Mouse (Mus musculus) ovary, adult 18-20 months (tissue): Measurements from ENCODE around the gene Gm21985.
A peak's percentile ranks its signal among the peaks of the same experiment; 100 is the strongest.

Source experiments
- DNase-seq: peaks from one replicate; pipeline ENCODE4 v3.0.0; 2022; ENCODE audit warnings: low spot score, mixed read lengths

The Gm21985 gene

DNA sequence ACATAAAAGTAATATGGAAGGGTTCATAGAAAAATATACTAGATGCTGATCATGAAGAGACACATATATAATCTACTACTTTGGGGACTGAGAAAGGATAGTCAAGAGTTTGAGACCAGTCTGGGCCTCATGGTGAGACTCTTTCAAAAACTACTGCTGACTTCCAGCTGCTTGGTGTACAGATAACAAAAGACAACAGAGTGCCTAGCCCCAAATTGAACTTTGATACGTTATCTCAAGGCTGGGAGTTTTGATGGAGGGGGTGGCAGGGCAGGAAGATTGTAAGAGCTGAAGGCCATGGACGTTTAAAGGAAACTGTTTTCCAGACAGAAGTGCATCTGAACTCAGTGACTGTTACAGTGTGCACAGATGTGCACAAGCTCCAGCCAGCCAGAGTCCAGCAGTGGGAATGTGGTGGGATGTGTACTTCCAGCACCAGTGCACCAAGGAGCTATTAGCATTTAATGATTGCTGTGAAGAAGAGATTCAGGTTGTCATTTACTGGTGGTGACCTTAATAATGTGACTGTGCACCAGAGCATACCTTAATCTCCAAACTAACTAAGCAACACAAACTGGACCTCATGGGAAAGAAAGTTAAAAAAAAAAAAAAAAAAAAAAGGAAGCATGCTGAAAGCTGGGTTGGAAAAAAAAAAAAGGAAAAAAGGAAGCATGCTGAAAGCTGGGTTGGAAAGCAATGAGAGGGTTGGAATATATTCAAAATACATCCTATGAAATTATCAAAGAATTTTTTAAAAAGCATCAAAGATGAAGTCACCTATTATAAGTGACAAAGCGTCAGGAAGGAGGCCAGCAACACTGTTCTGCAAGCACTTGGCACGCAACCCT is 66.2 kb downstream of the Gm21985 start:
- DNase-seq: peak; percentile 54

DNA sequence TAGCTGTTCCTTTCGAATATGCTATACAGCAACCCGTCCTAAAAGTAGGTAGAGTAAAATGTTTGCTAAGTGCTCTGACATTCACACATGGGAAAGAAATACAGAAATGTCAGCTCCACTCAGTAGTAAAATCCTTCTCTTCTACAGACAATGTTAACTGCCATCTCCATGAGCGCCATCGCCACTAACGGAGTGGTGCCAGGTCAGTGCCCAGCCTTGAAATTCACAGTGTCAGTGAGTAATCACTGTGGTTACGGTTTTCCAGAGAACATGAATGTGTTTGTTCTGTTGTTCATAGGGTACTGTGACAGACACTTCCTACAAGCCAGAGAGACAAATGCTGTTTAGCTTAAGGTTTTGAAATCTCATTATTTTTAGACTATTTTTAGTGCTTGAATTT is 71.1 kb downstream of the Gm21985 start:
- no peak for DNase-seq

DNA sequence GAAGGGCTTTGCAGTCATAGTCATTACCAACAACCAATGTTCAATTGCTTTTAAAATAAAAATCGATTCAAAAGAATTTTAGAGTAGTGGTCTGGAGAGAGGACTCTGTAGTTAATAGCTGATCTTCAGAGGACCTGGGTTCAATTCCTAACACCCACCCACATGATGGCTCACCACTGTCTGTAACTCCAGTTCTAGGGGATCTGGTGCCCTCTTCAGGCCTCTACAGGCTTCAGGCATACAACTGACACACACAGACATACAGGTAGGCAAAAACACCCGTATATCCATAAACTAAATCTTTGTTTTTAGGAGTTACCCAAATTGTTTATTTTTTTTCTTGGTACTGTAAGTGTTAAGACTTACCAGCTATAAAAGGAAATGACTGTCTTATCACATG is 73.6 kb downstream of the Gm21985 start:
- no peak for DNase-seq

DNA sequence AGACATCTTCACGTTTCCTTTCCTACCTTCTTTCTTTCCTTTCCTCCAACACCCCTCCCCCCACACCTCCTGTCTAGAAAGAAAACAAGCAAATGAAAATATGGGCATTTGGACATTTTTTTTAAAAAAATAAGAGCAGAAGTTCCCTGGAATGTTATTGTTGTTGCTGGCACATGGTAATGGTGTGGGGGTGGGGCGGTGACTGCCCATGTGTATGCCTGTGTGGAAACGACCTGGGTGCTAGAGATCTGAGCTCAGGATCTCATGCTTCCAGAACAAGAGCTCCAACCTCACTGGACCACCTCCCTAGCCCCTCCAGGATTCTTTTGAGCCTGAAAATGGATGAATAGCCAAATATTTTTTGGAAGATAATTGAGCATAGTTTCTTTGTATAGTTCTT is 75.0 kb downstream of the Gm21985 start:
- DNase-seq: no peak

DNA sequence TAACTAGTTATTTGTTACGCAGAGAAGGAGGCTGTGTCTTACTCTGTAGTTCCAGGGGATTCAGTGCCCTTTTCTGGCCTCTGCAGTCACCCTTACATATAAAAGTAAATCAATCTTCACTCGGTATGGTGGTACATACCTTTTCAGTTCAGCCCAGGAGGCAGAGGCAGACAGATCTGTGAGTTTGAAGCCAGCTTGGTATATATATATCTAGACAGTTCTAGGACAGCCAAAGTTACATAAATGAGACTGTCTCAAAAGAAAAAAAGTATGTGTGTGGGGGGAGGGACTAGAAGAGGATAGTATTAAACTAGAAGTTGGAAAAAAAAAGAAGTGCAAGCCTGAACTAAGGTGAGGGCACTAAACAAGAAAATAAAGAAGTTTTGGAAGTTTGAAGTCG is 82.1 kb downstream of the Gm21985 start:
- no peak for DNase-seq

DNA sequence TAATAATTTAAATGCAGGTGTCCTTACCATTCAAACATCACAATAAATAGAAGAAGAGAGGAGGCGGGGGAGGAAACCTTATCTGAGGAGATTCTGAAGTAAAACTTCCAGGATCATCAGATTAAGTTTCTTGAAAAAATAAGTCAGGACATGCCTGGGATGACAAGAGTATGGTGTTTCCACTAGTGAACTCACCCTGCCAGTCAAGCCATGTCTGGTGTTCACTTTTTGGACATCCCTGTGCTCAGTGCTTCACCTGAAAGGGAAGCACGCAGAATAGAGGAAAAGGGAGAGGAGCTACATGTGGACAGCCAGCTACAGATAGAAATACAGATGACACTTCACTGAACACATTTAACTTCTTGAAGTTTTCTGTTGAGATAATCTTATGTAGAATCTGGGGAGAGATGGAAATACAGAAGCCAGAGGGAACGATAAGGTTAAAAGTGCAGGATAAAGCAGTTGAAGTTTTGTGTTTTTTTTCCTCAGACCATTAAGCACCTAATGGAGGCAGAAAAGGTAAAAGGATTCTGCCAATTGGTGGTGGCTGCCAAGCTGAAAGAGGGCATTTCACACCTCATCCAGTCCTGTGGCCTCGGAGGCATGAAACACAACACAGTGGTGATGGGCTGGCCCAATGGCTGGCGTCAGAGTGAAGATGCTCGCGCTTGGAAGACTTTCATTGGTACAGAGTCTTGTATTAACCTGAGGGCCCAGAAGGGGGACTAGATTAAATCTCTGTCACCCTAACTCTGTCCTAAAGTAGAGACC is 87.8 kb downstream of the Gm21985 start:
- no peak for DNase-seq

DNA sequence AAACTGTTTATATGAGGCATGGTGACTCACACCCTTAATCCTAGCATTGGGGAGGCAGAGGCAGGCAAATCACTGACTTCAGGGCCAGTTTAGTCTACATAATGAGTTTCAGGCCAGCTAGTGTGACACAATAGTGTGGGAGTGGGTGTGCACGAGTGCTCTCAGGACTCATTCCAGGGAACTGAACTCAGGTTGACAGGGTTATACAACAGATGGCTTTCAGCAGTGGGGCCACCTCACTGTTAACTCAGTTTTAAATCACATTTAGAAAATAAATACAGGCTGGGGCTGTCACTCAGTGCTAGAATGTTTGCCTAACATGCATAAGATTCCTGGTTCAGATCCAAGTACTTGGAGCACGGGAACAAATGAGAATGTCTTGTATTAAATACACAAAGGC is 93.5 kb downstream of the Gm21985 start:
- DNase-seq: no peak

DNA sequence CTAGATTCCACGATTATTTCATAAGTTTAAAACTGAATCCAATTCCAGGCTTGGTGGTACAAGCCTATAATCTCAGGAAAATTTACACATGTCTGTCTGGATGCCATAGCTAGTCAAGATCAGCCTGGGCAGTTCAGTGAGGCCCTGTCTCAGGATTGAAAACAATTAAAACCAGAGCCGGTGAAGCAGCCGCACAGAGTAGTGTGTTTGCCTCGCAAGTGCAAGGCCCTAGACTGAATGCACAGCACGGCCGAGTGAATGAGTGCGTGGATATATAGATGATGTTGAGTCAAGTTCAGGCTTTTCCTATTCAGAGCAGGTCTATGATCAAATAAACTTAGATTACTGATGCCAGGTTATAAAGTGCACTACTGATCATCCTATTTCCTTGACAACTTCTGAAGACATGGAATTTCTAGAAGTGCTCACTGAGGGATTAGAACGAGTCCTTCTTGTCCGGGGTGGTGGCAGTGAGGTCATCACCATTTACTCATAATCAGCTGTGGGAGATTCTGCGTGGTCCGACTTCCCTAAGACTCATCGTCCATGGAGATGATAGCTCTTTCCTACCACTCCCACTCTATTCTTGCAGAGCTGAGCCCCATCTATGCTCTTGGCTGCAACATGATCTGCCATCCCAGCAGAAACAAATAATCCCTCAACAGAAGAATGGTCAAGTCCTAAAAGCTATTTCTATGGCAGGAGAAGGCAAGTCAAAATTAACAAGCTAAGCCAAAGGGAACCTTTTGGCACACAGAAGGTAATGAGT is 94.1 kb downstream of the Gm21985 start:
- no peak for DNase-seq

DNA sequence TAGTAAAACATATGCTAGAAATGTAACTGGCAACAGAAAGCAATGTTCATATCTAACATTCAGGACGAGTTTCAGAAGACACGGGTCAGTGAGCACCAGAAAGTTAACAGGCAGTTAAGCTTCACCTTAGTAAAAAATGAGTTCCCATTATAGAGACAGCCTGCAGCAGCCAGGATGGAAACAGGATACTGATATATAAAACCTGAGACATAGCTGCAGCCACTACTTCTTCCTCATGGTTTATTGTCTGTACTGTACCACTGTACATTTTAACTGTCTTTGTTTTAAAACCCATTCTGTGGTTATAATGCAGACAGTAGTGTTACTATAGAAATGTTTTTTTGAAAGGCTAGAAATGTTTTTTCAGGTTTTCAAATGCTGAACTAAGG is 94.7 kb downstream of the Gm21985 start:
- no peak for DNase-seq

DNA sequence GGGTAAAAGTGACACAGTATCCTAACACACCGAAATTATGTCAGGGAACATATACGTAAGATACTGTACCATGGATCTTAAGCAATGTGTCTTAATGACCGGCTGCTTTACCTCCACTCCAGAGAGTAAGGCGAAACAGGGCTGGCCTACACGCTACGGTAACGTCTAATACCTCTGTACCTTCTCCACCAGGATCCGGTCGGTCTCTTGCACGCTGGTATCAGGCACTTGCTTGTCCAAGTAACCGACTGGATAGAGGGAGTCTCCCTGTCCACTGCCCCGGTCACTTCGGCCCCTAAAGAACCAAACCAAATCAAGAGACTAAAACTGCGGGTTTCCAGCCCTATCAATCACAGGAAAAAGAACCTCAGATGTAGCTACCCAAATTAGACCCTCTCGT is 101.1 kb downstream of the Gm21985 start:
- DNase-seq: no peak

DNA sequence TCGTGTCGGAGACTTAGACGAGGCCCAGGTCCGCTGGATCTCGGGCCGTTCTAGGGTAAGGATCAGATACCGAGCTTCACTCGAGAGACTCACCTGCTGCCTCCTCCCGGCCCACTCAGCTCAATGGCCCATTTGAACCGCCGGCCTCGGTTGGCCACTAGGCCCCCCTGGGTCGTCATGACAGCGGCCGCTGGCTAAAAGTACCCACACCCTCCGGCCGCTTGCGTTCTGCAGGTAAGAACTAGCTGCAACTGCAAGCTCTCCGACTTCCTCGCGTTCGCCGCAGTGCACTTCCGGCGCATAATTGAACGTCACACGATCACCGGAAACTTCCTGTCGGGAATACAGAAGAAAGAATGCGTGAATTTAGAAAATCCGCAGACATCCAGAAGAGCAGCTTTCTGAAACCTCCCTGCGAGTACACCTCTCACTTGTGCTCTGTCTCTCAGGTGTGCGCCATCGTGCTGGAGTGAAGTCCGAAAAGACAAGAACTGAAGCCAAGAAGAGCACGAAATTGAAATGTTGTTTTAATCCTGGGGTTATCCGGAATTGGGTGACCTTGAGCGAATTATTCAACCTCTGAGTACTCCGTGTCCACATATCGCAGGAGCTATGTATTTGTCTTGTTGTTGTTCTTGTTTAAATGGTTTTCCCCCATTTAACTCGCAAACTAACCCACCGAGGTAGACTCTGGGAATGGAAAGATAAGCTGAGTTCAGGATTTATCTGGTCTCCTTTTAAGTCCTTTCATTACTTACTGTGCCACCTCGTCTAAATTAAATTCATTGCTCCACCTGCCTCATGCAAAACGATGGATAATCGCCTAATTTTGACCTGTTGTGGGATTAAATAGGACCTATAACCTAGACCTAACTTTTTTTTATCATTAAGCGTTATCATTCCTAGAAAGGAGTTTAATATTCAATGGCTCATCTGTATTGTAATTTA is 101.9 kb downstream of the Gm21985 start, which contains the start of gene Emc4:
TSS of gene Emc4 (minus strand) at position 302 of the 948 bp plus-strand sequence.
- peak; percentile 75 for DNase-seq

DNA sequence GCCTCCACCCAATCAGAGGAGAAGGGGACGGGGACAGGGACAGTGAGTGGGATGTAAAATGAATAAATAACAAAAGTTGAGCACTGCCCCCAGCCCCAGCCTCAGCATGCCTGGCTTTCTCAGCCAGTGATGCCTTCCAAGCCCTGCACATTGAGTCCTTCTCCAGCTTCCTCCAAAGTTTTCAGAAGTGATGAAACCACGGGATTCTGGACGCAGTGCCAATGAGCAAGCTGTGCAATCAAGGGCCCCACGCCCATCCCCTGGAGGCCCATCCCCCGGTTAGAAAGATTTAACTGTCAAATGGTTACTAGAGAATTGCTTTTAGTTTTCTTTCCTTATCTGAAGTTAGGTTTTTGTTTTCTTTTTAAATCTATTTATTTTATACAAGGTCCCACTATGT is 103.8 kb downstream of the Gm21985 start:
- DNase-seq: no peak

DNA sequence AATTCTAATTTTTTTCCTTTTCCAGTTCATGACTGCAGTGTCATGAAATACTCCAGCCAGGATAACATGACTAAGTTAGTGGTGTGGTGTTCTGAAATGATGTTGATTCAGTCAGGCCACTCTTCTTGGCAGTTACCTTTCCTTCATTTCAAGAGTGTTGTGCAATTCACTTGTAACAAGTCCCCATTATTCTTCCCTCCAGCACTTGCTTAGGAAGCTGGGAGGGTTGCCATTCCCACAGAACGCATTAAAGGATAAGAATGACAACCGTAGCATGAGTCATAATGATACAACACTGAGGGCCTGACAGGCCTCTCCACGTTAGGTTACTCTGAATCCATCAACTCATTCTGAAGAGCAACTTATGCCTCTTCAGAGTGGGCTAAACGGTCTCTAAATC is 107.0 kb downstream of the Gm21985 start:
- DNase-seq: no peak

DNA sequence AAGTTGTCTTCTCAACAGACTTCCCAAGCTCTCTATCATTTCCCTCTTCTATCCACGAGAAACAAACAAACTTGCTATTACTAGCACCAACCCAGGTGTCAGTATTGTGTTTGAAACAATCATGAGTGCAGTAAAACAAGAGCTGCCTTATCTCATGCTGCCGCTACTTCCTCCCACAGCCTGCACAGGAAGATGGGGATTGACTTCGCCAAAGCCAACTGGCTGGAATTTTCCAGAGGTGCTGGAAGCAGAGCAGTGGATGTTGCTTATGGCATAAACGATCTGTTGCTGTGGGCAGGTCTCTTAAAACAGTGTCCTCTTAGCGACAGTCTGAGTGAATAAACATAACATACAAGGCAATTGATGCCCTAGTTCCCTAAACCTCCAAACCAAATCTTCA is 108.5 kb downstream of the Gm21985 start:
- DNase-seq: no peak

DNA sequence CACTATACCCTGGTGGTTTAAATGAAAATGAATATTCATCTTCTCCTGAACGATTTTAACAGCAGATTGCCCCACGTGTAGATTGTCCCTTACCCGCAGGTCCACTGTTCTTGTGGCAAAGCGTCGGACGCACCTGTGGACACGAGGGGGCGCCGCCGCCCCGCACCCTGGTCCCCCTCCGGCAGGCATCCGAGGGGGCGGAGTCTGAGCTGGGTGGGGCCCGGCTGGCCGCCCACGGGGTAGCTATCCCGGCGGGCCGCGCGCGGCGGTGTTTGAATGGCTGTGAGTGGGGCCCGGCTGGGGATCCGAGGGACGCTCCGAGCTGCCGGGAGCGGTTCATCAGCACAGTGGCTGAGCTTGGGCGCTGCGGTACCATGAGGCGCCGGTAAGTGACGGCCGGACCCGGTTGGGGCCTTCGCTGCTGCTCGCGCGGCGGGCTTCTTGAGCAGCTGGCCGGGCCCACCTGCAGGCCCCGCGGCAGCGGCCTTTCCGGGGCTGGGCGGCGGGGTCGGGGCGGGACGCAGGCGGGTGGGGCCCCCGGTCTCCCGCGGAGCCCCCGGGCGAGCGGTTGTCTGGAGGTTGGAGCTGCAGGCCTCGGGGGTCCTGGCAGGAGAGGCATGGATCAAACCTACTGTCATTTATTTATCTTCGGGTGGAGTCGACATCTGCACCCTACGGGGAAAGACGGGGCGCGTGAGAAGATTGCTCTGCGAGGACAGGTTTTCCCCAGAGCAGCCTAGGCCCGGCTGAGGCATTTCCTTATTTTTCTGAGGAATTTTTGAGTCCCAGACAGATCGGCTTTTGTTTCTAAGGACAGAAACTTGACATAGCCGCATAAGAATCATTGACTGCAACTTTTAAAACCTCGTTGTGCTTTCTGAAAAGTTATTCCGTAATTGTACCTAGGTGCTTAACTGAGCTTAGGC is 113.1 kb downstream of the Gm21985 start, which contains the start of gene Katnbl1:
TSS of gene Katnbl1 (plus strand) at position 239 of the 926 bp plus-strand sequence.
- DNase-seq: peak; percentile 86

DNA sequence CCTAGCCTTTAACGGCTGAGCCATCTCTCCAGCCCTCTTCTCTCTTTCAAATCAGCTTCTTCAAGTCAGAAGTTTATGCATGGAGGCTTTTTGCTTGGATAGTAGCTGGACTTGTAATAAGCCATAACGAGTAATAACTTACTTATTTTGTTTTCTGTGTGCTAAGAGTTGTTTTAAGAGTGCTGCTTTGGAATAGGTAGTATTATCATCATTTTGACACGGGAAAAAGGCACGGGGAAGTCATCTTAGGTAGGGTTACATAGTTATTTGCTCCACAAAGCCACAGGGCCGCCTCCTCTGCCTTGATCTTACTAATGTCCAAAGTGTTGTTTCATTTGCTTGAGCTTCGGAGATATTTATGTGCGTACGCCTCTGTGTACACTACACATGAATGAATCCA is 114.0 kb downstream of the Gm21985 start:
- no peak for DNase-seq

DNA sequence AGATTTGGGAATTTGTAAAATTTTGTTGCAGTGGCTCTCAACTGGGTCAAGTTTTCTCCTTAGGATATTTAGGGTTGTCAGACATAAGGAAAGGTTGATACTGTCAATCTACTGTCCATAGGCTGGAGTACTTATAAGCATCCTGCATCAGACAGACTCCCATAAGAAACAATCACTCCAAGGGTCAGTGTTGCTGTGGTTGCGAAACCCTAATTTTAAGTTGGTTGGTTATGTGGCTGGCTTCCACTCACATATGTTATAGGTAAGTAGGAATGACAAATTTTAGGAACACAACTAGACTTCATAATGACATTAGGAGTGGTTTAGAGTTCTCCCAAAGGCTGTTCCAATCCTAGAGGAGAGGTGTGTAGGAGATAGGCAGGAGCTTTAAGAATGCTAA is 115.1 kb downstream of the Gm21985 start:
- DNase-seq: no peak

DNA sequence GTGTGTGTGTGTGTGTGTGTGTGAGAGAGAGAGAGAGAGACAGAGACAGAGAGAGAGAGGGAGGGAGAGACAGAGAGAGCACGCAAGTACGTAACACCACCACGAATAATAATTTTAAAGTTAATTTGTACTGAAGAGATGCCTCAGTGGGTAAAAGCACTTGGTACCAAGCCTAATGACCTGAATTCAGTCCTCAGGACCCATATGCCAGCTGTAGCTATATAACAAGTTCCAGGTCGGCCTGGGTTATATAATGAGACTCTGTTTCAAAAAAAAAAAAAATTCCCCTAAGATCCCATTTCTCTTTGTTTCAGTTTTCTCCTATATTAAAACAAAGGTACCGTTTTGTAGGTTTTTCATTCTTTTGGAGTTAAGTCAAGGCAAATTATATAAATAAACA is 124.7 kb downstream of the Gm21985 start:
- no peak for DNase-seq

DNA sequence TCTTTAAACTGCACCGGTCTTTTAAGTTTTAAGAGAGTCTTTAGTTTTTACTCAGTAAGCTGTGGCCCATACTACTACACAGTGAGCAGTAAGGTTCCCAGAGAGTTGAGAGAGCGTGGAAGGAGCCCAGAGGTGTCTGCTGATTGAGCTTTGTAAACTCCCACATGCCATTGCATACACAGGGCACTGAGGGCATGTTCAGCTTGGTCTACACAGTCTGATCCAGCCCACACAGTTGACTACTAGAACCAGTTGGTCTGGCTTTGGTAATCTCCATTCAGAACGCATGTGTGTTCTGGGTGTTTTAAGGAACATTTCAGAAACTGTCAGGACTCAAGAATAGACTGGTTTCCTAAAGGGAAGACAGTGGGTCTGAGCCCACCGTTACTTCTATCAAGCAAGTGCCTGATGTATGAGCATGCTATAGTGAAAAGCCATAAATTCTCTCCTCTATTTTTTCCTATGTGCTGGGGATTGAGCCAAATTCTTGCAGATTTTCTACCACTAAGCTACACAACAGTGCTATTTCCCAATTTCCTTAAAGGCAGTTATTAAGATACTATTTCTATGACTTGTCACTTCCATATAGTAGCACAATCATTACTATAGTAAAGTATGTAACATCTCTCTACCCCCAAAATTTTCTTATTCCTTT is 125.4 kb downstream of the Gm21985 start:
- no peak for DNase-seq

DNA sequence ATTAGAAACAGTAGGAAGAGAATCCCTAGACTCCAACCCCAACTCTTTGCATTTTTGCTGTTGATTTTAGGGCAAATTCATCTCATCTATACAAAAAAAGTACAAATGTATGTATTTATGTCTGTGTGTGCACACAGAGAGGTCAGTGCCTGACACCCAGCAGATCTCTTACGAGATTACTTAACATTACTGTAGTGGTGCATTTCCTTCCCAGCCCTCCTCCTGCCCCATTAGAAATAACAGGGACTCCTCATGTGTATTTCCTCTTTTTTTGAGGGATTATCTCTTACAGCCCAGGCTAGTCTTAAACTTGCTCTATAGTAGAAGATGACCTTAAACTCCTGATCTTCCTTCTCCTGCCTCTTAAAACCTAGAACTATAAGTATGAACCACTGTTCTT is 126.6 kb downstream of the Gm21985 start:
- no peak for DNase-seq
